20 mouse cellular contexts compared by ENCODE assay signal in the genomic region with DNA sequence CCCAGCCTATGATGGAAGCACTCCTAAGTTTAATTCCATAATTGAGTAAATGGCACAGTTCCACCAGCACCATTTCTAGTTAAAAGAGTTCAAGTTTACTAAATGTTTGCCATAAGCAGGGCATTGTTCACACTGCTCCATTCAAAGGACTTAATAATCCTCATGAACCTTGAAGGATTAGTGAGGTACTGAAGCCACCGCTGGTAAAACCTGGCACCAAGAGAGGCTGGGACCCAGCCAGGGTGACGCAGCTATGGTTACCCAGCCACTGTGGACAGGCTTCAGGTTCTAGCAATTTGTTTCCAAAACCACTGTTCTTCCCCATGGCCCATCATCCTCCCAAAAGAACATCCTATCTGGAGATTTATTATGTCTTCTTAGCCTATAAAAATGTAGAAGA. TPM values are rescaled to one million over a fixed set of nuclear protein-coding genes. Genes with fewer than 3 reads are reported as not detected.
DNase-seq lines count a peak whose midpoint lies in the region; ATAC-seq and TF ChIP-seq lines count a peak whose summit lies in the region.
"Had no signal": no experiment of that assay in that cellular context is flagged by ENCODE, and none has a peak within 500 bp of the region (broad histone marks: within the 10 kb centered on the region; RNA-seq: fewer than 3 reads in every experiment).

No protein-coding gene starts in this region.

- no peak overlapping the region for H3K4me3 ChIP-seq in hindbrain, postnatal 0 days (ENCODE audit: low read length)
- H3K4me3 ChIP-seq in hindbrain, embryonic 16.5 days (ENCODE audit: low read length), result no peak overlapping the region
- no peak overlapping the region for H3K4me3 ChIP-seq in midbrain, embryonic 15.5 days
- no peak overlapping the region for H3K4me3 ChIP-seq in midbrain, embryonic 11.5 days (ENCODE audit: low read depth, low read length)
- H3K4me3 ChIP-seq: embryonic facial prominence, embryonic 15.5 days; erythroblast, embryonic 14.5 days; gastrocnemius, adult 2 months; heart, embryonic 12.5 days; hindbrain, embryonic 10.5 days had no signal

- WGBS in hindbrain, postnatal 0 days, result 56% methylated on average over 2 of the region's 2 CpGs
- 59% methylated on average over 2 of the region's 2 CpGs for WGBS in hindbrain, embryonic 16.5 days
- 66% methylated on average over 2 of the region's 2 CpGs for WGBS in midbrain, embryonic 15.5 days
- 68% methylated on average over 2 of the region's 2 CpGs for WGBS in midbrain, embryonic 11.5 days

- H3K36me3 ChIP-seq in hindbrain, postnatal 0 days (ENCODE audit: insufficient read depth, low read length), result no peaks in the 10 kb centered on the region
- H3K36me3 ChIP-seq in hindbrain, embryonic 16.5 days (ENCODE audit: control insufficient read depth, insufficient read depth, low read length), result no peaks in the 10 kb centered on the region
- H3K36me3 ChIP-seq in midbrain, embryonic 15.5 days (replicated peaks), result no peaks in the 10 kb centered on the region
- H3K36me3 ChIP-seq in midbrain, embryonic 11.5 days (ENCODE audit: control insufficient read depth, insufficient read depth, low read length), result no peaks in the 10 kb centered on the region
- H3K36me3 ChIP-seq: embryonic facial prominence, embryonic 15.5 days; G1E; heart, embryonic 12.5 days; hindbrain, embryonic 10.5 days had no signal

- H3K9ac ChIP-seq in hindbrain, postnatal 0 days (replicated peaks; ENCODE audit: low read length), result no peak overlapping the region
- H3K9ac ChIP-seq in hindbrain, embryonic 16.5 days (ENCODE audit: low read depth, low read length), result no peak overlapping the region
- H3K9ac ChIP-seq in midbrain, embryonic 15.5 days, result no peak overlapping the region
- H3K9ac ChIP-seq in midbrain, embryonic 11.5 days (ENCODE audit: low read length), result no peak overlapping the region
- H3K9ac ChIP-seq: embryonic facial prominence, embryonic 15.5 days; heart, embryonic 12.5 days; hindbrain, embryonic 14.5 days had no signal

- DNase-seq in cerebellum, postnatal 10 days, result peak; percentile 20 to 30
- DNase-seq in cerebellum, adult 9-11 months, result no peak
- DNase-seq in hindbrain, postnatal 0 days (ENCODE audit: low spot score), result peak; percentile 11
- DNase-seq in midbrain, embryonic 11.5 days (ENCODE audit: low spot score, missing footprints), result no peak
- DNase-seq in thymus, postnatal 36 days, result no peak
- DNase-seq: adrenal gland, postnatal 14 days; B cell, adult 2 months; embryo, embryonic 11 days; gastrocnemius, adult 2 months; gastrocnemius, postnatal 25 days had no signal

- TF ChIP-seq CTCF in hindbrain, postnatal 0 days (IDR thresholded peaks at IDR 0.05; ENCODE audit: low read depth), result no peak

- H3K9me3 ChIP-seq in hindbrain, postnatal 0 days (ENCODE audit: low read length), result no peaks in the 10 kb centered on the region
- no peaks in the 10 kb centered on the region for H3K9me3 ChIP-seq in hindbrain, embryonic 16.5 days (ENCODE audit: control insufficient read depth, low read length)
- no peaks in the 10 kb centered on the region for H3K9me3 ChIP-seq in midbrain, embryonic 15.5 days
- H3K9me3 ChIP-seq in midbrain, embryonic 11.5 days (ENCODE audit: control insufficient read depth, low read length), result no peaks in the 10 kb centered on the region
- H3K9me3 ChIP-seq: embryonic facial prominence, embryonic 15.5 days; heart, embryonic 12.5 days; hindbrain, embryonic 10.5 days had no signal

- H3K27me3 ChIP-seq in hindbrain, postnatal 0 days (ENCODE audit: insufficient read depth, low read length), result no peaks in the 10 kb centered on the region
- no peaks in the 10 kb centered on the region for H3K27me3 ChIP-seq in hindbrain, embryonic 16.5 days (replicated peaks; ENCODE audit: control insufficient read depth, insufficient read depth, low read length)
- H3K27me3 ChIP-seq in midbrain, embryonic 15.5 days (replicated peaks), result no peaks in the 10 kb centered on the region
- no peaks in the 10 kb centered on the region for H3K27me3 ChIP-seq in midbrain, embryonic 11.5 days (ENCODE audit: control insufficient read depth, insufficient read depth, low read length)
- H3K27me3 ChIP-seq: embryonic facial prominence, embryonic 15.5 days; heart, embryonic 12.5 days had no signal

- no peak overlapping the region for H3K27ac ChIP-seq in hindbrain, postnatal 0 days
- no peak overlapping the region for H3K27ac ChIP-seq in hindbrain, embryonic 16.5 days (ENCODE audit: low read depth, low read length)
- no peak overlapping the region for H3K27ac ChIP-seq in midbrain, embryonic 15.5 days
- no peak overlapping the region for H3K27ac ChIP-seq in midbrain, embryonic 11.5 days (ENCODE audit: low read depth, low read length)
- H3K27ac ChIP-seq: embryonic facial prominence, embryonic 15.5 days; gastrocnemius, adult 2 months; hindbrain, embryonic 10.5 days; hindbrain, embryonic 14.5 days had no signal

- no peak for ATAC-seq in hindbrain, postnatal 0 days
- no peak for ATAC-seq in hindbrain, embryonic 16.5 days
- ATAC-seq in midbrain, embryonic 15.5 days (replicated peaks), result peak; percentile 53; the same call in 1 of the 2 replicates
- no peak for ATAC-seq in midbrain, embryonic 11.5 days (ENCODE audit: low FRiP score)
- ATAC-seq: CD4-positive, CD25-positive, alpha-beta regulatory T cell, adult 4 months; inflammation-experienced regulatory T-cells, adult 6 months had no signal

- no peaks in the 10 kb centered on the region for H3K4me1 ChIP-seq in hindbrain, postnatal 0 days (ENCODE audit: insufficient read depth, low read length)
- no peaks in the 10 kb centered on the region; the same call in 1 of the 2 replicates for H3K4me1 ChIP-seq in hindbrain, embryonic 16.5 days (ENCODE audit: control insufficient read depth, insufficient read depth, low read depth, low read length)
- no peaks in the 10 kb centered on the region for H3K4me1 ChIP-seq in midbrain, embryonic 15.5 days
- no peaks in the 10 kb centered on the region for H3K4me1 ChIP-seq in midbrain, embryonic 11.5 days (ENCODE audit: control insufficient read depth, insufficient read depth, low read length)
- H3K4me1 ChIP-seq: heart, embryonic 12.5 days; hindbrain, embryonic 10.5 days had no signal

- no peak overlapping the region for H3K4me2 ChIP-seq in hindbrain, postnatal 0 days (ENCODE audit: low read depth, low read length)
- no peak overlapping the region for H3K4me2 ChIP-seq in hindbrain, embryonic 16.5 days (ENCODE audit: low read length)
- no peak overlapping the region for H3K4me2 ChIP-seq in midbrain, embryonic 15.5 days
- no peak overlapping the region for H3K4me2 ChIP-seq in midbrain, embryonic 11.5 days
- H3K4me2 ChIP-seq: embryonic facial prominence, embryonic 15.5 days; heart, embryonic 12.5 days; hindbrain, embryonic 14.5 days had no signal

RNA-seq across cellular contexts. Expression of a gene that starts 39.2 kb away (rescaled TPM):
- total RNA-seq in hindbrain, postnatal 0 days (2014; rRNA removed), result 7.5 TPM in 2 replicates
- polyA plus RNA-seq in hindbrain, postnatal 0 days (2015; fragmentation: Nextera tagmentation; extraction: Ambion mirVana), result 4.8 and 5.3 TPM in 2 replicates
- polyA plus RNA-seq in hindbrain, embryonic 16.5 days (2015; fragmentation: Nextera tagmentation; extraction: Ambion mirVana), result 3.6 and 3.8 TPM in 2 replicates
- polyA plus RNA-seq in midbrain, embryonic 15.5 days (2015; fragmentation: Nextera tagmentation; extraction: Ambion mirVana), result 2.7 and 2.9 TPM in 2 replicates
- polyA plus RNA-seq in midbrain, embryonic 11.5 days (2014; fragmentation: Nextera tagmentation; extraction: Ambion mirVana), result 0.90 and 0.96 TPM in 2 replicates
- total RNA-seq: G1E had no signal
- polyA plus RNA-seq: CD4-positive, CD25-positive, alpha-beta regulatory T cell, adult 4 months; G1E; inflammation-experienced regulatory T-cells, adult 6 months had no signal

Comparison
In these comparisons a context has a peak if more than half of its experiments do, and no peak if none do; other contexts are left out.
1. DNase-seq: peak in cerebellum, postnatal 10 days (2 of 2) and hindbrain, postnatal 0 days (single experiment); none in cerebellum, adult 9-11 months (single experiment), midbrain, embryonic 11.5 days (single experiment) and thymus, postnatal 36 days (0 of 2).